Mouse (Mus musculus): ENCODE data around the gene Mt3. TPM values are rescaled to one million over a fixed set of nuclear protein-coding genes. Genes with fewer than 3 reads are reported as not detected.

Mt3 gene
- polyA plus RNA-seq (2015; fragmentation: Illumina TruSeq; extraction: RNeasy Lipid Tissue Mini Kit (QIAGEN cat#74804); ENCODE audit: low read depth, low replicate concordance) = 1,231 TPM

GRCm38 (mm10) chr8:94152513-94153300, at the start of gene Mt3:
Gene Mt3, plus strand, starts transcription at chr8:94152607.

GRCm38 (mm10) chr8:94136933-94137332, 15.5 kb upstream of the Mt3 start, which contains the start of gene Mt4:
Gene Mt4, plus strand, starts transcription at chr8:94137197.

GRCm38 (mm10) chr8:94172075-94172808, 19.8 kb downstream of the Mt3 start, which contains the start of gene Mt2:
Gene Mt2, plus strand, starts transcription at chr8:94172664.

GRCm38 (mm10) chr8:94178857-94179712, 26.7 kb downstream of the Mt3 start, which contains the start of gene Mt1:
Gene Mt1, plus strand, starts transcription at chr8:94179082.

Other genes with a start within 250 kb of the Mt3 start
- 101 TPM for gene Amfr, start 139.8 kb upstream of the Mt3 start, polyA plus RNA-seq (2015; fragmentation: Illumina TruSeq; extraction: RNeasy Lipid Tissue Mini Kit (QIAGEN cat#74804); ENCODE audit: low read depth, low replicate concordance)
- 41.8 TPM for gene Nudt21, start 115.6 kb upstream of the Mt3 start, polyA plus RNA-seq (2015; fragmentation: Illumina TruSeq; extraction: RNeasy Lipid Tissue Mini Kit (QIAGEN cat#74804); ENCODE audit: low read depth, low replicate concordance)
- 66.0 TPM for gene Ogfod1, start 115.4 kb upstream of the Mt3 start, polyA plus RNA-seq (2015; fragmentation: Illumina TruSeq; extraction: RNeasy Lipid Tissue Mini Kit (QIAGEN cat#74804); ENCODE audit: low read depth, low replicate concordance)
- gene Bbs2, start 53.7 kb upstream of the Mt3 start, polyA plus RNA-seq (2015; fragmentation: Illumina TruSeq; extraction: RNeasy Lipid Tissue Mini Kit (QIAGEN cat#74804); ENCODE audit: low read depth, low replicate concordance) = 40.4 TPM
- gene Mt4, start 15.4 kb upstream of the Mt3 start, polyA plus RNA-seq (2015; fragmentation: Illumina TruSeq; extraction: RNeasy Lipid Tissue Mini Kit (QIAGEN cat#74804); ENCODE audit: low read depth, low replicate concordance) = not detected
- 400 TPM for gene Mt2, start 20.1 kb downstream of the Mt3 start, polyA plus RNA-seq (2015; fragmentation: Illumina TruSeq; extraction: RNeasy Lipid Tissue Mini Kit (QIAGEN cat#74804); ENCODE audit: low read depth, low replicate concordance)
- 755 TPM for gene Mt1, start 26.5 kb downstream of the Mt3 start, polyA plus RNA-seq (2015; fragmentation: Illumina TruSeq; extraction: RNeasy Lipid Tissue Mini Kit (QIAGEN cat#74804); ENCODE audit: low read depth, low replicate concordance)
- gene Nup93, start 62.0 kb downstream of the Mt3 start, polyA plus RNA-seq (2015; fragmentation: Illumina TruSeq; extraction: RNeasy Lipid Tissue Mini Kit (QIAGEN cat#74804); ENCODE audit: low read depth, low replicate concordance) = 20.7 TPM
- gene Slc12a3, start 176.6 kb downstream of the Mt3 start, polyA plus RNA-seq (2015; fragmentation: Illumina TruSeq; extraction: RNeasy Lipid Tissue Mini Kit (QIAGEN cat#74804); ENCODE audit: low read depth, low replicate concordance) = 0.61 TPM
- 88.8 TPM for gene Herpud1, start 233.8 kb downstream of the Mt3 start, polyA plus RNA-seq (2015; fragmentation: Illumina TruSeq; extraction: RNeasy Lipid Tissue Mini Kit (QIAGEN cat#74804); ENCODE audit: low read depth, low replicate concordance)